10 mouse cellular contexts compared by ENCODE assay signal in the genomic region with DNA sequence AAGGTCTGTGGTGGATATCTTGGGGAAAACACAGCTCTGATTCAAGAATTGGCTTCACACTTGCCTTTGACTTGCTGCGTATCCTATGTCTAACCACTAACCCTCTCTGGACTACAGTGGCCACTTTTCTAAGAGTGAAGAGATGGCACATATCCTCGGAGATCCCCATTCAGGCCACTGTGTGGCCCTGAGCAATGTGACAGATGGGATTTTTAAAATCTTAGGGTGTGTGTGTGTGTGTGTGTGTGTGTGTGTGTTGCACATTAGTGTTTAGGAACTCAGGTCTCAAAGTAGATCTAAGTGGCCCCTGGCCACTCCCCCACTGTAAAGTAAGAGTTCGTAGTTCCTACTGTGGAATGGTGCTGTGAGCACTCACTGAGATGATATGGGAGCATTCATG. TPM values are rescaled to one million over a fixed set of nuclear protein-coding genes. Genes with fewer than 3 reads are reported as not detected.
DNase-seq lines count a peak whose midpoint lies in the region; ATAC-seq lines count a peak whose summit lies in the region.
"Had no signal": no experiment of that assay in that cellular context is flagged by ENCODE, and none has a peak within 500 bp of the region (broad histone marks: within the 10 kb centered on the region; RNA-seq: fewer than 3 reads in every experiment).

No protein-coding gene starts in this region.

- ATAC-seq in heart, embryonic 15.5 days (replicated peaks; ENCODE audit: insufficient number of reproducible peaks, insufficient read depth, low FRiP score, low read depth), result no peak
- no peak for ATAC-seq in intestine, embryonic 15.5 days
- ATAC-seq in neural tube, embryonic 14.5 days (ENCODE audit: low read depth), result no peak

- H3K9me3 ChIP-seq in heart, embryonic 15.5 days (replicated peaks), result no peaks in the 10 kb centered on the region
- H3K9me3 ChIP-seq in forebrain, embryonic 10.5 days, result no peaks in the 10 kb centered on the region
- no peaks in the 10 kb centered on the region for H3K9me3 ChIP-seq in intestine, embryonic 15.5 days
- no peaks in the 10 kb centered on the region for H3K9me3 ChIP-seq in neural tube, embryonic 14.5 days (ENCODE audit: control insufficient read depth, low read length)

- no peak overlapping the region for H3K27ac ChIP-seq in heart, embryonic 15.5 days
- H3K27ac ChIP-seq in forebrain, embryonic 10.5 days, result 0 out of 2 replicates have a peak overlapping the region, but pooled peaks have one; percentile 86
- H3K27ac ChIP-seq in intestine, embryonic 15.5 days, result no peak overlapping the region
- H3K27ac ChIP-seq in neural tube, embryonic 14.5 days (ENCODE audit: low read depth, low read length), result peak overlapping the region; percentile 35; the same call in 1 of the 2 replicates

- no peaks in the 10 kb centered on the region for H3K36me3 ChIP-seq in heart, embryonic 15.5 days
- no peaks in the 10 kb centered on the region for H3K36me3 ChIP-seq in forebrain, embryonic 10.5 days (replicated peaks)
- H3K36me3 ChIP-seq in intestine, embryonic 15.5 days, result no peaks in the 10 kb centered on the region
- H3K36me3 ChIP-seq in neural tube, embryonic 14.5 days (ENCODE audit: control insufficient read depth, insufficient read depth, low read length), result no peaks in the 10 kb centered on the region

- intact Hi-C loops in heart, postnatal 36 days (cut with DNase I), result no loop called here

- no peak overlapping the region for H3K4me3 ChIP-seq in heart, embryonic 15.5 days
- H3K4me3 ChIP-seq in forebrain, embryonic 10.5 days, result peak overlapping the region; percentile 69; the same call in 1 of the 2 replicates
- peak overlapping the region; percentile 54 for H3K4me3 ChIP-seq in intestine, embryonic 15.5 days (replicated peaks)
- peak overlapping the region; percentile 75 for H3K4me3 ChIP-seq in neural tube, embryonic 14.5 days (ENCODE audit: low read depth, low read length)

- H3K9ac ChIP-seq in heart, embryonic 15.5 days, result no peak overlapping the region
- no peak overlapping the region for H3K9ac ChIP-seq in intestine, embryonic 15.5 days
- no peak overlapping the region for H3K9ac ChIP-seq in neural tube, embryonic 14.5 days (replicated peaks; ENCODE audit: low read depth, low read length)

- 87% methylated on average over 3 of the region's 3 CpGs for WGBS in heart, embryonic 15.5 days
- 87% methylated on average over 3 of the region's 3 CpGs for WGBS in forebrain, embryonic 10.5 days
- WGBS in intestine, embryonic 15.5 days, result 83% methylated on average over 3 of the region's 3 CpGs
- WGBS in neural tube, embryonic 14.5 days, result 74% methylated on average over 3 of the region's 3 CpGs

- peaks cover 47% of the 10 kb centered on the region for H3K27me3 ChIP-seq in heart, embryonic 15.5 days
- H3K27me3 ChIP-seq in forebrain, embryonic 10.5 days (ENCODE audit: poor library complexity, severe bottlenecking), result peaks cover 60% of the 10 kb centered on the region
- H3K27me3 ChIP-seq in intestine, embryonic 15.5 days (replicated peaks), result peaks cover 26% of the 10 kb centered on the region
- no peaks in the 10 kb centered on the region for H3K27me3 ChIP-seq in neural tube, embryonic 14.5 days (ENCODE audit: control insufficient read depth, insufficient read depth, low read length)

- no peak for DNase-seq in heart, postnatal 36 days
- DNase-seq in forebrain, embryonic 10.5 days (ENCODE audit: extremely low spot score, low spot score), result no peak
- no peak for DNase-seq in adrenal gland, adult 18-20 months (ENCODE audit: low spot score in 2 of 2)
- no peak for DNase-seq in right cerebral cortex, postnatal 36 days (ENCODE audit: low spot score in 2 of 2)
- DNase-seq in lung, postnatal 25 days (ENCODE audit: low spot score), result no peak
- DNase-seq: gastrocnemius, postnatal 36 days had no signal

- H3K4me2 ChIP-seq in heart, embryonic 15.5 days, result peak overlapping the region; percentile 89; the same call in 1 of the 2 replicates
- H3K4me2 ChIP-seq in intestine, embryonic 15.5 days (replicated peaks), result peak overlapping the region; percentile 79
- peak overlapping the region; percentile 65 for H3K4me2 ChIP-seq in neural tube, embryonic 14.5 days (ENCODE audit: low read depth, low read length)

- H3K4me1 ChIP-seq in heart, embryonic 15.5 days (replicated peaks), result peaks cover 25% of the 10 kb centered on the region
- peaks cover 48% of the 10 kb centered on the region for H3K4me1 ChIP-seq in forebrain, embryonic 10.5 days
- H3K4me1 ChIP-seq in intestine, embryonic 15.5 days (replicated peaks), result peaks cover 4% of the 10 kb centered on the region; the same call in 1 of the 2 replicates
- peaks cover 25% of the 10 kb centered on the region for H3K4me1 ChIP-seq in neural tube, embryonic 14.5 days (ENCODE audit: control insufficient read depth, insufficient read depth, low read length)

RNA-seq across cellular contexts. Expression of gene Wscd2, which starts 1.9 kb away (rescaled TPM):
- 2.5 and 4.2 TPM in 2 replicates for polyA plus RNA-seq in heart, embryonic 15.5 days (2015; fragmentation: Nextera tagmentation; extraction: Ambion mirVana)
- under 1 TPM; 0.28 to 0.49 TPM for total RNA-seq in heart, postnatal 36 days (2021)
- 3.9 and 4.5 TPM in 2 replicates for polyA plus RNA-seq in forebrain, embryonic 10.5 days (2016; fragmentation: Nextera tagmentation; extraction: Ambion mirVana)
- polyA plus RNA-seq in intestine, embryonic 15.5 days (2015; fragmentation: Nextera tagmentation; extraction: Ambion mirVana), result 7.0 and 7.7 TPM in 2 replicates
- polyA plus RNA-seq in neural tube, embryonic 14.5 days (2014; fragmentation: Nextera tagmentation; extraction: Ambion mirVana), result 19.9 and 20.3 TPM in 2 replicates
- total RNA-seq in adrenal gland, adult 18-20 months (2021), result 1 to 10 TPM; 4.4 to 8.5 TPM
- total RNA-seq: megakaryocyte progenitor cell, adult 5-6 weeks had no signal

Comparison
In these comparisons a context has a peak if more than half of its experiments do, and no peak if none do; other contexts are left out.
1. H3K27ac ChIP-seq: peak in forebrain, embryonic 10.5 days (single experiment) and neural tube, embryonic 14.5 days (single experiment); none in heart, embryonic 15.5 days (single experiment) and intestine, embryonic 15.5 days (single experiment).
2. Peak in every context shown above with its lines, with median percentiles within 50 percentile points of each other: H3K4me2 ChIP-seq.